Mouse (Mus musculus): Measurements from ENCODE around the gene Tmem52b. TPM values are rescaled to one million over a fixed set of nuclear protein-coding genes. Genes with fewer than 3 reads are reported as not detected.
"Not testable (repeated sequence)": the region's sequence is repeated elsewhere in the genome, so short reads cannot be mapped to it uniquely, and the experiment has no call there.

The Tmem52b gene
- 0.33 TPM in 1 of 2 replicates, not detected in the other for polyA plus RNA-seq (2014; fragmentation: Nextera tagmentation; extraction: Ambion mirVana)

DNA sequence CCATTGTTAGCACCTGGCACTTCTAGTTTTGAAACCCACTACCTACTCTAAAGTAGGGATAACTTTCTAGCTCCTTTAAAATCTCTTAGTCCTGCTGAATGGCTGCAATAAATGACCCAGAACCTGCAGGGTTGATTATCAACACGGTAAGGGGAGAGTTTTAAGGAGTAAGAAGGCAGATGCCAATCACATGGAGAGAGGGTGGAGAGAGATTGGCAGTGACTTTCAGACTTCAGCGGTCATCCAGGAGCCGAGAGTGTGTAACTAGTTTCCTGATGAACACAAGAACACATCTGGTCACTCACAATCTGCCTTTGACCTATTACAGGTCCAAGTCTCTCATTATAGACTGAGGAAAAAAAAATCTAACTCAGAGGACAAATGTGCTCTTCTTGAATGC, at the start of gene Tmem52b:
Tmem52b (plus strand) TSS at position 189 of the 400 bp plus-strand sequence.
- Histone ChIP-seq H3K36me3 (ENCODE audit: control insufficient read depth, insufficient read depth, low read length) (no peaks in the 10 kb centered on the region), H3K4me2 (ENCODE audit: low read depth, low read length) (no peak within 1 kb of the TSS), H3K27me3 (ENCODE audit: control insufficient read depth, insufficient read depth, low read length) (no peaks in the 10 kb centered on the region), H3K9me3 (ENCODE audit: control insufficient read depth, low read length) (no peaks in the 10 kb centered on the region), H3K9ac (replicated peaks; ENCODE audit: low read depth, low read length) (no peak within 1 kb of the TSS), H3K4me3 (ENCODE audit: low read depth, low read length) (no peak within 1 kb of the TSS), H3K27ac (ENCODE audit: low read depth, low read length) (no peak within 1 kb of the TSS), H3K4me1 (ENCODE audit: control insufficient read depth, insufficient read depth, low read length) (no peaks in the 10 kb centered on the region)
- WGBS, result 69% methylated on average over 3 of the region's 3 CpGs
- no peak for ATAC-seq (ENCODE audit: low read depth)

DNA sequence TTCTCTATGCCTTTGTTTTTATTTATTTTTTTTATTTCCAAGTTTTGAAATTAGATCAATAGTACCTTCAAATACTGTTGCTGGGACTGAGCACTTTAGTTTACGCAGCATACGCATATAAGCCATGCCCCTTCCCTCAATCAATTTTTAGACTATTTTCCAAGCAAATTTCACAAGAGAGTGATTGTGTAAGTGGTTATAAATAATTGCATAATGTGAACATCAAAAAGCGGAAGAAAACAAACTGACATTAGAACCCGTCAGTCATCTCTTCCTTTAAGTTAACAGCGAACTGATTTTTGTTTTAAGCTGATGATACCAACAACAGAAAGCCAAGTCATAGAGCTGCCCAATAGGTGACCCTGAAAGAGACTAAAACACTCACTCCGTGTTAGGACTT, 41.0 kb upstream of the Tmem52b start:
- H3K36me3 ChIP-seq (ENCODE audit: control insufficient read depth, insufficient read depth, low read length), result no peaks in the 10 kb centered on the region
- no peak overlapping the region for H3K27ac ChIP-seq (ENCODE audit: low read depth, low read length)
- no peaks in the 10 kb centered on the region for H3K27me3 ChIP-seq (ENCODE audit: control insufficient read depth, insufficient read depth, low read length)
- no peak overlapping the region for H3K4me3 ChIP-seq (ENCODE audit: low read depth, low read length)
- ATAC-seq (ENCODE audit: low read depth), result no peak
- H3K9me3 ChIP-seq (ENCODE audit: control insufficient read depth, low read length), result no peaks in the 10 kb centered on the region
- 90% methylated on average over 6 of the region's 6 CpGs for WGBS
- H3K4me2 ChIP-seq (ENCODE audit: low read depth, low read length), result no peak overlapping the region
- H3K4me1 ChIP-seq (ENCODE audit: control insufficient read depth, insufficient read depth, low read length), result no peaks in the 10 kb centered on the region
- H3K9ac ChIP-seq (replicated peaks; ENCODE audit: low read depth, low read length), result no peak overlapping the region

DNA sequence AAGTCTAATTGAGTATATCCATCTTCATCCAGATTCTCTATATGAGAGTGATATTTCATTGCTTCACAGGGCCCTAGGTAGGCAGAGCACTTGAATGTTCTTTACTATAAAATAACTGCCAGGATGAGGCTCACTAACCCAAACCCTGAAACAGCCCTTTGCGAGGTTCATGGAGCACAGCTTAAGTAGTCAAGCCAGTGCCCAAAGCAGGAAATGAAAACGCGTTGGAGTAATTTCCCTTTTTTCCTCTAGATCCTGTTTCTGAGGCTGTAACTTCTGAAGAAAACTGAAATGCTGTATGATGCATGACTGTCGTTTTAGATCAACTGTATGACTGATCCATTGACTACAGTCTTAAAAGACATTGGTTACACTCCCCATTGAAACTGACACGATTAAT, 39.7 kb upstream of the Tmem52b start:
- 81% methylated on average over 5 of the region's 5 CpGs for WGBS
- Histone ChIP-seq H3K9me3 (ENCODE audit: control insufficient read depth, low read length) (no peaks in the 10 kb centered on the region), H3K4me3 (ENCODE audit: low read depth, low read length) (no peak overlapping the region), H3K27me3 (ENCODE audit: control insufficient read depth, insufficient read depth, low read length) (no peaks in the 10 kb centered on the region), H3K36me3 (ENCODE audit: control insufficient read depth, insufficient read depth, low read length) (no peaks in the 10 kb centered on the region), H3K4me2 (ENCODE audit: low read depth, low read length) (no peak overlapping the region), H3K4me1 (ENCODE audit: control insufficient read depth, insufficient read depth, low read length) (no peaks in the 10 kb centered on the region), H3K27ac (ENCODE audit: low read depth, low read length) (no peak overlapping the region), H3K9ac (replicated peaks; ENCODE audit: low read depth, low read length) (no peak overlapping the region)
- ATAC-seq (ENCODE audit: low read depth), result no peak

DNA sequence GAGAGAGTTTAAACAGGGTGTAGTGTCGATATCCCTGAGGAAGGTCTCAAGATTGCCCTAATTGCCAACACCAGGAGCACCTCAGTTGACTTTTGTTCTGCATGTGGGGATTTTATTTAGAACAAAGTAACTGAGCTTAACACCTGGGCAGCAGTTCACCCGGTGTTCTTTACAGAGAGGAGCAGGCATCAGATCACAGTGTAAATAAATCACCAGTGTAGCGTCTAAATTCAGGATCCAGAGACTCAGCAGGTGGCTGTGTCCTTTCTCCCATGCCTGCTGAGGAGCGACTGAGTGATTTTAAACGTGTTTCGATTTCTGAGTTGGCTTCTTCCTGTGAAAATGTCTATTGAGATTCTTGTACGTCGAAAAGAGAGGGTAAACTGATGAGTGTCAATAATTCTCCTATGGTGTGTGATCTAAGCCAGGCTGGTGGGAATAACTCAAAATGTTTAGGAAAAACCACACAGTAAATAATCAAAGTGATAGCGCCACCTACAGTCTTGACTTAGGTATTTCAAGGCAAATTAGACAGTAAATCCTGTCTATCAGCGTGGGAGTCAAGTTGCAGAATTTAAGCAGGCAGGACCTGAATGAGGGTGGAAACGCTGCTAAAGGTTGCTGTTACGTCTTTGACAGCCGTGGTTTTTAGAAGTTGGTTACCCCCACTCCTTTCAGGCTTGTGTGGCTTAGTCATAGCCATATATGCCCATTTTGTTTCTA, 35.8 kb upstream of the Tmem52b start:
- Histone ChIP-seq H3K27ac (ENCODE audit: low read depth, low read length) (no peak overlapping the region), H3K4me2 (ENCODE audit: low read depth, low read length) (no peak overlapping the region), H3K9me3 (ENCODE audit: control insufficient read depth, low read length) (no peaks in the 10 kb centered on the region), H3K36me3 (ENCODE audit: control insufficient read depth, insufficient read depth, low read length) (no peaks in the 10 kb centered on the region), H3K4me1 (ENCODE audit: control insufficient read depth, insufficient read depth, low read length) (no peaks in the 10 kb centered on the region), H3K27me3 (ENCODE audit: control insufficient read depth, insufficient read depth, low read length) (no peaks in the 10 kb centered on the region), H3K9ac (replicated peaks; ENCODE audit: low read depth, low read length) (no peak overlapping the region), H3K4me3 (ENCODE audit: low read depth, low read length) (no peak overlapping the region)
- no peak for ATAC-seq (ENCODE audit: low read depth)
- WGBS, result 31% methylated on average over 13 of the region's 13 CpGs

DNA sequence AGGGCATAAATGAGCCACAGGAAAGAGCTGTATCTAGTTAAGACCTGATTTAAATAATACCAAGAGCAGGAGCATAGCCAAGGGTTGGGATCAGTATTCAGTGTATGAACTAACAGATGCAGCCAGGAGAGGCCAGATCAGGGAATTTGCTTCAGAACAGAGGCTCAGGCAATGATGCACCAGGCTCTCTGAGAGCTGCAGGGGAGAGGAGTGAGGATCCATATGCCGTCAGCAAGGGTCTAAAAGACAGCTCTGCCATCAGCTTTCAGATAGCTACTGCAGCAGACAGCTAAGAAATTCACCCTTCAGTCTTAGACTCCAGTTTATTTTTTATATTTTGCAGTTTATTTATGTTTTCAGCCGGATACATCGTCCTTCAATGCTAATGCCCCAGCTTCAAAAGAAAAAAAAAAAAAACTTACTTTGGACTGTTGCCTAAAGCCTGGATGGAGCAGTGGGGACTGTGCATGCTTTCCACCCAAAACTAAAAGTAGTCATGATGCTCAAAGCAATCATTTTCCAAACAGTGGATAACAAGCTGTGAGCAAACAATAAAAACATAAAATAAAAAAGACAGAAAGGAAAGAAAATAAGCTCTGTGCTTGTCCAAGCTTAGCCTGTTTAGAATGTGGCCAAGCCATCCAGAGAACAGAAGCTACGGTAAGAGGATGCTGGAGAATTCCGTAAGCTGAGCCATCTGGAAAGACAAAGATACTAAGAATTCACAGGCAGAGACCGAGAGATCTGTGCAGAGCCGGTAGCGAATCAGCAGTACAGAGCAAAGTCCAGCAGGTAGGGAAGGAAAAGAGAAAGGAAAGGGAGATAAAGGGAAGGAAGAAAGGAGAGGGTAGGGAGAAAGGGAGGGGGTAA, 32.0 kb upstream of the Tmem52b start:
- H3K27me3 ChIP-seq (ENCODE audit: control insufficient read depth, insufficient read depth, low read length), result no peaks in the 10 kb centered on the region
- H3K4me2 ChIP-seq (ENCODE audit: low read depth, low read length), result no peak overlapping the region
- H3K9me3 ChIP-seq (ENCODE audit: control insufficient read depth, low read length), result no peaks in the 10 kb centered on the region
- H3K4me1 ChIP-seq (ENCODE audit: control insufficient read depth, insufficient read depth, low read length), result no peaks in the 10 kb centered on the region
- 55% methylated on average over 8 of the region's 8 CpGs for WGBS
- H3K36me3 ChIP-seq (ENCODE audit: control insufficient read depth, insufficient read depth, low read length), result no peaks in the 10 kb centered on the region
- ATAC-seq (ENCODE audit: low read depth), result peak; percentile 68
- H3K4me3 ChIP-seq (ENCODE audit: low read depth, low read length), result no peak overlapping the region
- peak overlapping the region; percentile 22; the same call in 1 of the 2 replicates for H3K27ac ChIP-seq (ENCODE audit: low read depth, low read length)
- no peak overlapping the region for H3K9ac ChIP-seq (replicated peaks; ENCODE audit: low read depth, low read length)

DNA sequence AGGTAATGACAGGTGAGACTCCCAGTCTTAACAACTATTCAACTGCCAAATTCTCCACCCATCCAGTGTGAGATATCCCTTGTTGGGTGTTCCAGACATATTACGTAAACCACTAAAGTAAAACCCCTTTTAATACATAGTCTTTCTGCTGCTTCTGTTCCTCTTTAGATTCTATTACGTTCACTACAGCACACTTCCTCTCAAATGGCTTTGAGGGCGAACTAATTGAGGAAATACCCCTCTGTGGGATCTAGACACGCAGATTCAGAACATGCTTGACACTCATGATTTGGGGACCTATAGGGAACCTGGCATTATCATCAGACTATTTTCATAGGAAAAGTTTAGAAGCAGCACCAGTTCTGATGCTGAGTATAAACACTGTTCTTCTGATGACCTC, 17.4 kb upstream of the Tmem52b start:
- Histone ChIP-seq H3K4me2 (ENCODE audit: low read depth, low read length) (no peak overlapping the region), H3K27ac (ENCODE audit: low read depth, low read length) (no peak overlapping the region), H3K9me3 (ENCODE audit: control insufficient read depth, low read length) (no peaks in the 10 kb centered on the region), H3K27me3 (ENCODE audit: control insufficient read depth, insufficient read depth, low read length) (no peaks in the 10 kb centered on the region), H3K36me3 (ENCODE audit: control insufficient read depth, insufficient read depth, low read length) (no peaks in the 10 kb centered on the region), H3K4me1 (ENCODE audit: control insufficient read depth, insufficient read depth, low read length) (no peaks in the 10 kb centered on the region), H3K9ac (replicated peaks; ENCODE audit: low read depth, low read length) (no peak overlapping the region), H3K4me3 (ENCODE audit: low read depth, low read length) (no peak overlapping the region)
- 87% methylated on average over 4 of the region's 4 CpGs for WGBS
- no peak for ATAC-seq (ENCODE audit: low read depth)

DNA sequence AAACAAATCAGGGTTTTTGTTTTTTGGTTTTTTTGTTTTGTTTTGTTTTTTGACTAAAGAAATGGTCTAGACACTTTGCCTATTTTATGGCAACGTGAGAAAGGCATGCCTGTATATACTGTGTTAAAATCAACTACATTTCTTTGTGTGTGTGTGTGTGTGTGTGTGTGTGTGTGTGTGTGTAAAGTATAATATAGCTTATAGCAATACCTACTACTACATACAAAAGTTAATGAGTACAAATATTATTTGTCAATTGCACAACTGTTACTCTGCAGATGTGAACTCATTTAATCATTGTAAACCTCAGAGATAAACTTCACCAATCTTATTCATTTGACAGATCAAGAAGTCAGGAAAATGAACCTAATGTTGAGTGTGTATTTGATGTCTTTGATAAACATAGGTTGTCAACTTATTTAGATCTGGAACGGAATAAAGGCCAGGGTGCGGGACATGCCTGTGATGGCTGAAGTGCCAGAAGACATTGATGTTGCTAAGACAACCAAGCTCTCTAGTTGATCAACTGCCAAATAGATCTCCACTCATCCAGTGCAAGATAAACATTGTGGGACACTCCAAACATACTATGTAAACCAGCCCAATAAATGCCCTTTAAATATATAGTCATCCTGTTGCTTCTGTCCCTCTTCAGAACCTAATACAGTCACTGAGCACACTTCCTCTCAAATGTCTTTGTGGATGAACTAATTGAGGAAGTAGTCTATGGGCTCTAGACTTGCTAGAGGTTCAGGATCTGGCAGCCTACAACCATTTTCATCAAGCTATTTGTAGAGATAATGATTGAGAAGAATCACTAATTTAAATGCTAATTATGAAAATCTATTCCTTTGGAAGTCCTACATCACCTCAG, 14.8 kb upstream of the Tmem52b start:
- Histone ChIP-seq H3K36me3 (ENCODE audit: control insufficient read depth, insufficient read depth, low read length) (no peaks in the 10 kb centered on the region), H3K27ac (ENCODE audit: low read depth, low read length) (no peak overlapping the region), H3K4me1 (ENCODE audit: control insufficient read depth, insufficient read depth, low read length) (no peaks in the 10 kb centered on the region), H3K4me2 (ENCODE audit: low read depth, low read length) (no peak overlapping the region), H3K9me3 (ENCODE audit: control insufficient read depth, low read length) (no peaks in the 10 kb centered on the region), H3K27me3 (ENCODE audit: control insufficient read depth, insufficient read depth, low read length) (no peaks in the 10 kb centered on the region), H3K4me3 (ENCODE audit: low read depth, low read length) (no peak overlapping the region), H3K9ac (replicated peaks; ENCODE audit: low read depth, low read length) (no peak overlapping the region)
- WGBS, result 95% methylated on average over 3 of the region's 3 CpGs
- ATAC-seq (ENCODE audit: low read depth), result no peak

DNA sequence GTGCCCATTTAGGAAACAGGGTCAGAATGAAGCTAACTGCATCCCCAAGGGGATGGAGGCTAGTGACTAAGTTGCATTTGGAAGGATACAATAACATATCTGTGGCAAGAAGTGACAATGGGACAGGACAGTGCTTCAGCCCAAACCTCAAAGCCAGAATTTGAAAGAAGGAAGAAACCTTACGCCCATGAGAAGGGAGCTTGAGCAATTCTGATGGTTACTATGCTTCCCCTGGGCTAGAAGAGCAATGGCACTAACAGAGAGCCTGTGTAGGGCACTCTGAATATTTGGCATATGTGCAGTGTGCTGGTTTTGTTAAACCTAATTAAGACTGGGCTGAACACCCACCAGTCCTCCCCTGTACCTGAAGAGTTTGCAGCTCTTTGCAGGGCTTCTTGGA, 12.8 kb upstream of the Tmem52b start:
- not testable (repeated sequence) for ATAC-seq (ENCODE audit: low read depth); H3K9me3 ChIP-seq (ENCODE audit: control insufficient read depth, low read length); H3K4me1 ChIP-seq (ENCODE audit: control insufficient read depth, insufficient read depth, low read length); H3K4me3 ChIP-seq (ENCODE audit: low read depth, low read length); H3K9ac ChIP-seq (replicated peaks; ENCODE audit: low read depth, low read length); H3K36me3 ChIP-seq (ENCODE audit: control insufficient read depth, insufficient read depth, low read length); H3K27ac ChIP-seq (ENCODE audit: low read depth, low read length); H3K27me3 ChIP-seq (ENCODE audit: control insufficient read depth, insufficient read depth, low read length); H3K4me2 ChIP-seq (ENCODE audit: low read depth, low read length)
- WGBS, result 93% methylated on average over 1 of the region's 1 CpGs

All from neural tube, embryonic 14.5 days (tissue).